20 mouse cellular contexts compared by ENCODE assay signal in genomic region chr12:100491967-100492611, GRCm38 (mm10). TPM values are rescaled to one million over a fixed set of nuclear protein-coding genes. Genes with fewer than 3 reads are reported as not detected.
DNase-seq lines count a peak whose midpoint lies in the region; ATAC-seq lines count a peak whose summit lies in the region.
"Had no signal": no experiment of that assay in that cellular context is flagged by ENCODE, and none has a peak within 500 bp of the region (broad histone marks: within the 10 kb centered on the region; RNA-seq: fewer than 3 reads in every experiment).

No protein-coding gene starts in this region.

- no peak overlapping the region for H3K4me2 ChIP-seq in kidney, embryonic 16.5 days (replicated peaks; ENCODE audit: low read depth, low read length)
- H3K4me2 ChIP-seq: embryonic facial prominence, embryonic 12.5 days; forebrain, embryonic 15.5 days; heart, embryonic 12.5 days; intestine, embryonic 15.5 days had no signal

- WGBS in kidney, embryonic 16.5 days: 94% methylated on average over 10 of the region's 10 CpGs

- DNase-seq in cerebellum, postnatal 36 days: no peak
- DNase-seq in frontal cortex, postnatal 36 days (ENCODE audit: low spot score in 2 of 2): no peak
- DNase-seq in kidney, postnatal 4 days: no peak
- DNase-seq in right cerebral cortex, adult 18-20 months: peak; percentile 47
- no peak for DNase-seq in right cerebral cortex, postnatal 4 days
- DNase-seq: adrenal gland, adult 8-10 months; adrenal gland, postnatal 36 days; B cell, adult 2 months; gastrocnemius, postnatal 14 days; heart, adult 2 months had no signal

- H3K27ac ChIP-seq in kidney, embryonic 16.5 days (ENCODE audit: low read length): no peak overlapping the region
- H3K27ac ChIP-seq: embryonic facial prominence, embryonic 12.5 days; forebrain, embryonic 15.5 days; heart, adult 2 months; hindbrain, embryonic 10.5 days; intestine, embryonic 15.5 days had no signal

- no peak overlapping the region for H3K4me3 ChIP-seq in kidney, embryonic 16.5 days (ENCODE audit: low read length)
- H3K4me3 ChIP-seq: embryonic facial prominence, embryonic 12.5 days; forebrain, embryonic 15.5 days; heart, adult 2 months; heart, embryonic 12.5 days; hindbrain, embryonic 10.5 days; intestine, embryonic 15.5 days had no signal

- H3K4me1 ChIP-seq in kidney, embryonic 16.5 days (ENCODE audit: insufficient read depth, low read length): no peaks in the 10 kb centered on the region
- H3K4me1 ChIP-seq: embryonic facial prominence, embryonic 12.5 days; forebrain, embryonic 15.5 days; heart, embryonic 12.5 days; intestine, embryonic 15.5 days had no signal

- H3K27me3 ChIP-seq in kidney, embryonic 16.5 days (ENCODE audit: insufficient read depth, low read length): no peaks in the 10 kb centered on the region
- H3K27me3 ChIP-seq: embryonic facial prominence, embryonic 12.5 days; forebrain, embryonic 15.5 days; heart, embryonic 12.5 days; intestine, embryonic 15.5 days had no signal

- peak; percentile 50 for ATAC-seq in cerebellum, adult (ENCODE audit: insufficient number of reproducible peaks, low FRiP score, low TSS enrichment)
- ATAC-seq in frontal cortex, adult (ENCODE audit: low TSS enrichment): peak; percentile 36
- ATAC-seq in kidney, embryonic 16.5 days (ENCODE audit: low FRiP score, low TSS enrichment): 0 out of 2 replicates have a peak, but pooled peaks have one; percentile 24
- ATAC-seq: CD4-positive, CD25-positive, alpha-beta regulatory T cell, adult 4 months; forebrain, embryonic 15.5 days; intestine, embryonic 15.5 days had no signal

- peaks cover 28% of the 10 kb centered on the region for H3K36me3 ChIP-seq in kidney, embryonic 16.5 days (ENCODE audit: insufficient read depth, low read length)

- H3K9ac ChIP-seq in kidney, embryonic 16.5 days (replicated peaks; ENCODE audit: low read length): no peak overlapping the region
- H3K9ac ChIP-seq: embryonic facial prominence, embryonic 12.5 days; forebrain, embryonic 15.5 days; heart, embryonic 12.5 days; intestine, embryonic 15.5 days had no signal

- no peaks in the 10 kb centered on the region for H3K9me3 ChIP-seq in kidney, embryonic 16.5 days (ENCODE audit: low read length)
- H3K9me3 ChIP-seq: embryonic facial prominence, embryonic 12.5 days; forebrain, embryonic 15.5 days; G1E; heart, embryonic 12.5 days; hindbrain, embryonic 10.5 days; intestine, embryonic 15.5 days had no signal

RNA-seq across cellular contexts. Expression of gene Ttc7b, which starts 28.5 kb away (rescaled TPM):
- polyA plus RNA-seq in kidney, embryonic 16.5 days (2015; fragmentation: Nextera tagmentation; extraction: Ambion mirVana): 3.9 and 4.7 TPM in 2 replicates
